Mouse (Mus musculus) mature B cell (primary cell): ENCODE data around the gene Sorcs3.

Experiments used
- in situ Hi-C: fragments of 300-500 bp; cut with MboI; formaldehyde crosslinking; loops from 2 replicates; pipeline ENCODE4 v1.14.3; 2019

The Sorcs3 gene

GRCm38 (mm10) chr19:48523803-48524202 is 318.0 kb downstream of the Sorcs3 start:
- in situ Hi-C loops, result no loop called here

- in situ Hi-C loops, result no loop called here
These were observed 318.8 kb downstream of the Sorcs3 start for GRCm38 (mm10) chr19:48524527-48525214.

- in situ Hi-C loops, result no loop called here
These were observed 327.8 kb downstream of the Sorcs3 start for GRCm38 (mm10) chr19:48533582-48533981.

- in situ Hi-C loops, result no loop called here
These were observed 338.5 kb downstream of the Sorcs3 start for GRCm38 (mm10) chr19:48544294-48544693.

GRCm38 (mm10) chr19:48545421-48546132 is 339.8 kb downstream of the Sorcs3 start:
- in situ Hi-C loops, result no loop called here

GRCm38 (mm10) chr19:48546133-48546448 is 340.3 kb downstream of the Sorcs3 start:
- in situ Hi-C loops, result no loop called here

- in situ Hi-C loops, result no loop called here
These were observed 342.5 kb downstream of the Sorcs3 start for GRCm38 (mm10) chr19:48548143-48548881.

- in situ Hi-C loops, result no loop called here
These were observed 353.6 kb downstream of the Sorcs3 start for GRCm38 (mm10) chr19:48559432-48559831.

GRCm38 (mm10) chr19:48575736-48576135 is 369.9 kb downstream of the Sorcs3 start:
- in situ Hi-C loops, result no loop called here

- in situ Hi-C loops, result no loop called here
These were observed 371.3 kb downstream of the Sorcs3 start for GRCm38 (mm10) chr19:48577169-48577568.

GRCm38 (mm10) chr19:48584938-48585560 is 379.2 kb downstream of the Sorcs3 start:
- in situ Hi-C loops, result no loop called here

- in situ Hi-C loops, result no loop called here
These were observed 411.1 kb downstream of the Sorcs3 start for GRCm38 (mm10) chr19:48616951-48617350.

GRCm38 (mm10) chr19:48630671-48631327 is 425.0 kb downstream of the Sorcs3 start:
- in situ Hi-C loops, result no loop called here

GRCm38 (mm10) chr19:48642566-48642965 is 436.7 kb downstream of the Sorcs3 start:
- in situ Hi-C loops, result no loop called here

GRCm38 (mm10) chr19:48649941-48650340 is 444.1 kb downstream of the Sorcs3 start:
- in situ Hi-C loops, result no loop called here

GRCm38 (mm10) chr19:48651617-48652016 is 445.8 kb downstream of the Sorcs3 start:
- in situ Hi-C loops, result no loop called here

GRCm38 (mm10) chr19:48660201-48660600 is 454.4 kb downstream of the Sorcs3 start:
- in situ Hi-C loops, result no loop called here

GRCm38 (mm10) chr19:48679896-48680295 is 474.1 kb downstream of the Sorcs3 start:
- in situ Hi-C loops, result no loop called here

GRCm38 (mm10) chr19:48682485-48682884 is 476.7 kb downstream of the Sorcs3 start:
- in situ Hi-C loops, result no loop called here

- in situ Hi-C loops, result no loop called here
These were observed 480.5 kb downstream of the Sorcs3 start for GRCm38 (mm10) chr19:48686369-48686768.

- in situ Hi-C loops, result no loop called here
These were observed 494.4 kb downstream of the Sorcs3 start for GRCm38 (mm10) chr19:48700111-48700658.

- in situ Hi-C loops, result no loop called here
These were observed 497.9 kb downstream of the Sorcs3 start for GRCm38 (mm10) chr19:48703763-48704162.
